Comparison of ENCODE assay signal across 16 mouse cellular contexts in genomic region chr3:65325254-65325653, GRCm38 (mm10).
"Had no signal": no experiment of that assay in that cellular context is flagged by ENCODE, and none has a peak within 500 bp of the region (broad histone marks: within the 10 kb centered on the region; RNA-seq: fewer than 3 reads in every experiment).

No protein-coding gene starts in this region.

- H3K27me3 ChIP-seq: neural tube, embryonic 13.5 days; neural tube, embryonic 15.5 days; stomach, embryonic 15.5 days had no signal

- DNase-seq: retina, postnatal 1 day; right cerebral cortex, adult 18-20 months; right cerebral cortex, postnatal 14 days; right cerebral cortex, postnatal 25 days; right cerebral cortex, postnatal 4 days; spleen, adult 18-20 months; thymus, adult 18-20 months; thymus, adult 2 months; thymus, postnatal 14 days; thymus, postnatal 25 days; thymus, postnatal 36 days; thymus, postnatal 4 days had no signal

- H3K9ac ChIP-seq: neural tube, embryonic 13.5 days; neural tube, embryonic 15.5 days; stomach, embryonic 15.5 days had no signal

- H3K4me2 ChIP-seq: neural tube, embryonic 13.5 days; neural tube, embryonic 15.5 days; stomach, embryonic 15.5 days had no signal

- H3K4me3 ChIP-seq: neural tube, embryonic 13.5 days; neural tube, embryonic 15.5 days; stomach, embryonic 15.5 days had no signal

- H3K4me1 ChIP-seq: neural tube, embryonic 13.5 days; neural tube, embryonic 15.5 days; stomach, embryonic 15.5 days had no signal

- H3K9me3 ChIP-seq: neural tube, embryonic 13.5 days; neural tube, embryonic 15.5 days; stomach, embryonic 15.5 days had no signal

- H3K27ac ChIP-seq: neural tube, embryonic 13.5 days; neural tube, embryonic 15.5 days; stomach, embryonic 15.5 days; stomach, postnatal 0 days had no signal

- H3K36me3 ChIP-seq: neural tube, embryonic 13.5 days; neural tube, embryonic 15.5 days; stomach, embryonic 15.5 days had no signal
